Mouse (Mus musculus) stomach, embryonic 15.5 days (tissue): ENCODE results near the gene Sh3d19. TPM values are rescaled to one million over a fixed set of nuclear protein-coding genes. Genes with fewer than 3 reads are reported as not detected.
"Not testable (repeated sequence)": the region's sequence is repeated elsewhere in the genome, so short reads cannot be mapped to it uniquely, and the experiment has no call there.

Experiments used
- ATAC-seq: fragments of 200-750 bp; cut with Nextera tagmentation; 2 replicates; pipeline ENCODE4 v1.8.0; 2017; ENCODE audit warnings: low read depth, moderate number of reproducible peaks, moderate TSS enrichment; ENCODE audit not compliant: insufficient read depth, low FRiP score
- H3K27ac ChIP-seq: fragments of 300-500 bp; sonication (generic); 2 replicates; pipeline ENCODE4 v1.5.1; 2015; ENCODE audit warnings: mild to moderate bottlenecking, inconsistent platforms
- H3K27me3 ChIP-seq: fragments of 300-500 bp; sonication (generic); replicated peaks from 2 replicates; pipeline ENCODE4 v1.6.1; 2015; ENCODE audit warnings: inconsistent platforms
- H3K36me3 ChIP-seq: fragments of 300-500 bp; sonication (generic); 2 replicates; pipeline ENCODE4 v1.6.1; 2015; ENCODE audit warnings: inconsistent platforms
- H3K4me1 ChIP-seq: fragments of 300-500 bp; sonication (generic); 2 replicates; pipeline ENCODE4 v1.6.1; 2015; ENCODE audit warnings: inconsistent platforms
- H3K4me2 ChIP-seq: fragments of 300-500 bp; sonication (generic); 2 replicates; pipeline ENCODE4 v1.6.1; 2015; ENCODE audit warnings: mild to moderate bottlenecking, inconsistent platforms
- H3K4me3 ChIP-seq: fragments of 300-500 bp; sonication (generic); replicated peaks from 2 replicates; pipeline ENCODE4 v1.5.1; 2015; ENCODE audit warnings: inconsistent platforms
- H3K9ac ChIP-seq: fragments of 300-500 bp; sonication (generic); 2 replicates; pipeline ENCODE4 v1.6.1; 2015; ENCODE audit warnings: inconsistent platforms
- H3K9me3 ChIP-seq: fragments of 300-500 bp; sonication (generic); 2 replicates; pipeline ENCODE4 v1.6.1; 2016; ENCODE audit warnings: inconsistent platforms
- WGBS: fragments of 180-500 bp; shearing (Covaris S2); methylation state at CpG from one replicate; pipeline ENCODE4 v1.1.7; 2015; 5-methylcytosine and 5-hydroxymethylcytosine counted together
- polyA plus RNA-seq: library from polyadenylated mRNA; unstranded; fragments of >200 nt; fragmentation: Nextera tagmentation; extraction: Ambion mirVana; gene quantifications from 2 replicates; pipeline ENCODE4 v1.2.1, GENCODE M21; 2015

The Sh3d19 gene
- polyA plus RNA-seq, 1 experiment from 2014 or later: 43.7 TPM

- Histone ChIP-seq H3K27me3 (no peaks in the 10 kb centered on the region), H3K9ac (no peak overlapping the region), H3K4me2 (no peak overlapping the region), H3K9me3 (no peaks in the 10 kb centered on the region), H3K4me1 (no peaks in the 10 kb centered on the region), H3K27ac (no peak overlapping the region), H3K36me3 (no peaks in the 10 kb centered on the region), H3K4me3 (no peak overlapping the region)
- no peak for ATAC-seq
- WGBS: 91% methylated on average over 5 of the region's 5 CpGs
These were observed 104.7 kb downstream of the Sh3d19 start for GRCm38 (mm10) chr3:86075593-86075992.

DNA sequence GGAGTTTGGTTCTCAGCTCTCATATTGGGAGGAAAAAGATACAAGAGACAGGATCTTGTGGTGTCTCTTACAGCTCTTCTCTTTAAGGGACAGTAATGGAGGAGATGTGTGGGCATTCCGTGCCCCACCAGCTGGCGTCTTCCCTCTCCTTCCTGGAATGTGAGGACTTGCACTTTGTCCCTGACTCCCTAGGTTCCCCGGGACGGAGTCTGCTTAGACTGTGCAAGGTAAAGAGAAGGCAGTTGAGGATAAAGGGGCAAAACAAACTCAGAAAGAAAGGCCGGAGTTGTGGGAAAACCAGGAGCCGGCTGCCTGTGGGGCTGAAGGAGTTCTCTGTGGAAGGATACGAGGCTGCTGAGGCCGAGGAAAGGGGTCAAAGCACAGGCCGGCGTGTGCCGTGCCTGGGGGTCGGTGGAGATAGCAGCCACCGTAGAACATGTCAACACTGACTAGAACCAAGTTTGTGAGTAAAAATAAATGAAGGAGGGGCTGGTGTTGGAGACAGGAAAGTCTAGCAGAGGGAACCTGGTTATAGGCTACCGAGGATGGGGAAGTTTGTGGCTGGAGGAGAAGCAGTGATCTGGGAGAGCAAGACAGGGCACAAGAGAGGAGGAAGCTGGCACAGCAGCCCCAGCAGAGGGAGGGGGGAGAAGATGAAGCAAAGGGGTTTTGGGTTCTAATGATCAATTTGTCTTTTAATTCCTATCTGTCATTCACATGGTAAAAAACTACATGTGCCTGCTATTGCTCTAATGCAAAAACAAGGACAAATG lies 105.8 kb downstream of the Sh3d19 start:
- no peak overlapping the region for H3K4me3 ChIP-seq
- 74% methylated on average over 14 of the region's 14 CpGs for WGBS
- no peaks in the 10 kb centered on the region for H3K9me3 ChIP-seq
- no peak overlapping the region for H3K9ac ChIP-seq
- H3K4me2 ChIP-seq: no peak overlapping the region
- H3K36me3 ChIP-seq: peaks cover 5% of the 10 kb centered on the region; the same call in 1 of the 2 replicates
- H3K4me1 ChIP-seq: no peaks in the 10 kb centered on the region
- H3K27me3 ChIP-seq: no peaks in the 10 kb centered on the region
- ATAC-seq: no peak
- no peak overlapping the region for H3K27ac ChIP-seq

- peaks cover 17% of the 10 kb centered on the region for H3K36me3 ChIP-seq
- H3K4me2 ChIP-seq: no peak overlapping the region
- H3K27ac ChIP-seq: no peak overlapping the region
- H3K4me3 ChIP-seq: no peak overlapping the region
- H3K27me3 ChIP-seq: no peaks in the 10 kb centered on the region
- H3K9ac ChIP-seq: no peak overlapping the region
- no peaks in the 10 kb centered on the region for H3K4me1 ChIP-seq
- 91% methylated on average over 8 of the region's 8 CpGs for whole genome bisulfite sequencing
- ATAC-seq: no peak
- H3K9me3 ChIP-seq: no peaks in the 10 kb centered on the region
These were observed 112.1 kb downstream of the Sh3d19 start for GRCm38 (mm10) chr3:86083051-86083450.

DNA sequence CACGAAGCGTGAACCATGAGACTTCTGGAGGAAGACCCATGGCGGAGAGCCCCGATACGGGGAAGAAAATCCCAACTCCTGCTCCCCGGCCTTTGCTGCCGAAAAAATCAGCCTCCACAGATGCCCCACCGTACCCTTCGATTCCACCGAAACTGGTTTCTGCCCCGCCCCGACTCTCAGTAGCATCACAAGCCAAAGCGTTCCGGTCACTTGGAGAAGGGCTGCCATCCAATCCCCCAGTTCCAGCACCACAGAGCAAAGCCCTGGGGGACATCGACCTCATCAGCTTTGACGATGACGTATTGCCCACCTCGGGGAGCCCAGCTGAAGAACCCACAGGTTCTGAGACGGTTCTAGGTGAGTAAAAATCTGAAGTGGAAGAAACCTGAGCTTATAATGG lies 114.1 kb downstream of the Sh3d19 start:
- Histone ChIP-seq H3K36me3 (peaks cover 19% of the 10 kb centered on the region), H3K27me3 (no peaks in the 10 kb centered on the region), H3K27ac (no peak overlapping the region), H3K4me2 (no peak overlapping the region), H3K4me1 (no peaks in the 10 kb centered on the region), H3K9ac (no peak overlapping the region), H3K9me3 (no peaks in the 10 kb centered on the region), H3K4me3 (no peak overlapping the region)
- no peak for ATAC-seq
- 90% methylated on average over 19 of the region's 19 CpGs for WGBS

DNA sequence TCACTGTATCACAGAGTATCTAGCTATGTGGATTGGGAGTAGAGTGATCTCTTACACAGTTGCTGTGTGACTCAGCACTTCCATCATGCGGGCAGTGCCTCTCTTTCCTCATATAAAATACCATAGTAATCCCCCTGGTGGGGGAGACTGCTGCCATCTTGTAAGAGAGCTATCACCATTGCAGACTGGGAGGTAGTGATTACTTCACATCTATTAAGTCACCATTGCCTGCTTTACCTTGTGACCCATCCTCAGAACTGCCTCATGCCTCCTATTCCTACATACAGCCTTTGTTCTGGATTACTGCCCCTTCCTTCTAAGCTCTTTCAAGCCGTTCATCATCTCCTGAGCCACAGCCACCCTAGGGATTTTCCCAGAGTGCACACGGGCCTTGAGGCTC lies 117.0 kb downstream of the Sh3d19 start:
- H3K4me2 ChIP-seq: no peak overlapping the region
- H3K4me1 ChIP-seq: no peaks in the 10 kb centered on the region
- H3K4me3 ChIP-seq: no peak overlapping the region
- H3K36me3 ChIP-seq: peaks cover 13% of the 10 kb centered on the region; the same call in 1 of the 2 replicates
- H3K9me3 ChIP-seq: no peaks in the 10 kb centered on the region
- no peak for ATAC-seq
- WGBS: 76% methylated on average over 3 of the region's 3 CpGs
- H3K27me3 ChIP-seq: no peaks in the 10 kb centered on the region
- H3K27ac ChIP-seq: no peak overlapping the region
- no peak overlapping the region for H3K9ac ChIP-seq

- ATAC-seq: no peak
- 64% methylated on average over 6 of the region's 6 CpGs for WGBS
These were observed 122.4 kb downstream of the Sh3d19 start for GRCm38 (mm10) chr3:86093213-86093845.

GRCm38 (mm10) chr3:86093907-86094306 lies 123.0 kb downstream of the Sh3d19 start:
- H3K9ac ChIP-seq: no peak overlapping the region
- 88% methylated on average over 5 of the region's 5 CpGs for WGBS
- H3K4me2 ChIP-seq: no peak overlapping the region
- H3K4me3 ChIP-seq: no peak overlapping the region
- ATAC-seq: no peak
- H3K27me3 ChIP-seq: no peaks in the 10 kb centered on the region
- H3K36me3 ChIP-seq: 0 out of 2 replicates have a peak, but pooled peaks cover under 1% of the 10 kb centered on the region
- no peak overlapping the region for H3K27ac ChIP-seq
- no peaks in the 10 kb centered on the region for H3K4me1 ChIP-seq
- no peaks in the 10 kb centered on the region for H3K9me3 ChIP-seq

More at GRCm38 (mm10) chr3:86093213-86093845, 122.4 kb downstream of the Sh3d19 start:
- H3K36me3 ChIP-seq: no peaks in the 10 kb centered on the region
- H3K27me3 ChIP-seq: no peaks in the 10 kb centered on the region
- H3K9me3 ChIP-seq: no peaks in the 10 kb centered on the region
- no peak overlapping the region for H3K4me3 ChIP-seq
- H3K27ac ChIP-seq: no peak overlapping the region
- H3K4me2 ChIP-seq: no peak overlapping the region
- H3K4me1 ChIP-seq: no peaks in the 10 kb centered on the region
- no peak overlapping the region for H3K9ac ChIP-seq

DNA sequence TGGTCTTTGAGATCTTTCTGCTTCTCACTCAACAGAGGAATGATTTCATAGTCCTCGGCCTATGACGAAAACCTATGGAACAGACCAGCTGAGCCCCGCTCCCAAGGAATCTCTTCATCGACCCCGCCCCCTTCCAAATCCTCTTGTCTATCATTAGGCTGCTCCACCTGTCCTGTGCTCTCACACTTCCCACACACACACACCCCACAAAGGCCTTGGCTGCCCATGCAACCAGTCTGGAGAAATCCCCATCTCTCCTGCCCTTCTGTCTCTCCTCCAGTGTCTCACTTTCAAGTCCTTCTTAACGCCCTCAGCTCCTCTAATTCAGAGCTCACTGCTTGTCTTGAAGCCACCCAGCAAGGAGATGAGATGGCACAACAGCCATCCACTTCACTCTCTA lies 131.0 kb downstream of the Sh3d19 start:
- Histone ChIP-seq H3K36me3 (0 out of 2 replicates have a peak, but pooled peaks cover 12% of the 10 kb centered on the region), H3K9ac (no peak overlapping the region), H3K9me3 (no peaks in the 10 kb centered on the region), H3K4me3 (no peak overlapping the region), H3K27ac (no peak overlapping the region), H3K4me2 (no peak overlapping the region), H3K27me3 (no peaks in the 10 kb centered on the region), H3K4me1 (no peaks in the 10 kb centered on the region)
- no peak for ATAC-seq
- WGBS: 90% methylated on average over 6 of the region's 6 CpGs

- H3K9me3 ChIP-seq: no peaks in the 10 kb centered on the region
- WGBS: 87% methylated on average over 18 of the region's 18 CpGs
- H3K27ac ChIP-seq: no peak overlapping the region
- H3K4me2 ChIP-seq: no peak overlapping the region
- 0 out of 2 replicates have a peak, but pooled peaks cover 12% of the 10 kb centered on the region for H3K36me3 ChIP-seq
- H3K9ac ChIP-seq: no peak overlapping the region
- ATAC-seq: no peak
- no peak overlapping the region for H3K4me3 ChIP-seq
- H3K27me3 ChIP-seq: no peaks in the 10 kb centered on the region
- H3K4me1 ChIP-seq: no peaks in the 10 kb centered on the region
These were observed 132.8 kb downstream of the Sh3d19 start for GRCm38 (mm10) chr3:86103449-86104291.

DNA sequence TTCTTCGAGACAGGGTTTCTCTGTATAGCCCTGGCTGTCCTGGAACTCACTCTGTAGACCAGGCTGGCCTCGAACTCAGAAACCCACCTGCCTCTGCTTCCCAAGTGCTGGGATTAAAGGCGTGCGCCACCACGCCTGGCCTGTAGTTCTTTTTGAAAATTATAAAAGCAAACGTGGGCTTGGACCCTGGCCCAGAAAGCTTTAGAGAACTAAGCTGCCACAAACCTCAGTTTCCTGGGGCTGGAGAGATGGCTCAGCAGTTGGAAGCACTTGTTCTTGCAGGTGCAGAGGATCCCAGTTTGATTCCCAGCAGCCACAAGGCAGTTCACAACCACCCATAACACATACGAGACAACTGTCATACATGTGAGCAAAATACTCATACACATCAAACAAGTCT lies 133.5 kb downstream of the Sh3d19 start:
- not testable (repeated sequence) for H3K9ac ChIP-seq, H3K36me3 ChIP-seq, H3K4me3 ChIP-seq, H3K27me3 ChIP-seq, ATAC-seq, H3K4me1 ChIP-seq, H3K27ac ChIP-seq, H3K9me3 ChIP-seq, H3K4me2 ChIP-seq
- WGBS: 91% methylated on average over 7 of the region's 7 CpGs

GRCm38 (mm10) chr3:86104909-86105308 lies 134.0 kb downstream of the Sh3d19 start:
- Histone ChIP-seq H3K4me2 (no peak overlapping the region), H3K27me3 (no peaks in the 10 kb centered on the region), H3K9me3 (no peaks in the 10 kb centered on the region), H3K9ac (no peak overlapping the region), H3K36me3 (0 out of 2 replicates have a peak, but pooled peaks cover 3% of the 10 kb centered on the region), H3K4me3 (no peak overlapping the region), H3K4me1 (no peaks in the 10 kb centered on the region), H3K27ac (no peak overlapping the region)
- WGBS: 69% methylated on average over 4 of the region's 4 CpGs
- no peak for ATAC-seq
